Mouse (Mus musculus): ENCODE results near the gene Olfr1446. TPM values are rescaled to one million over a fixed set of nuclear protein-coding genes. Genes with fewer than 3 reads are reported as not detected.

Olfr1446 gene
- polyA plus RNA-seq (2014; fragmentation: Nextera tagmentation; extraction: Ambion mirVana), result not detected in 2 replicates

- Histone ChIP-seq H3K27me3 (replicated peaks; ENCODE audit: control insufficient read depth, insufficient read depth, low read length) (no peaks in the 10 kb centered on the region), H3K9ac (ENCODE audit: low read depth, low read length) (no peak within 1 kb of the TSS), H3K9me3 (ENCODE audit: control insufficient read depth, low read length) (no peaks in the 10 kb centered on the region), H3K27ac (ENCODE audit: low read depth, low read length) (no peak within 1 kb of the TSS), H3K4me2 (no peak within 1 kb of the TSS), H3K4me3 (ENCODE audit: low read depth, low read length) (no peak within 1 kb of the TSS), H3K4me1 (replicated peaks; ENCODE audit: control insufficient read depth, insufficient read depth, low read length) (no peaks in the 10 kb centered on the region), H3K36me3 (ENCODE audit: control insufficient read depth, insufficient read depth, low read length) (no peaks in the 10 kb centered on the region)
- no peak for ATAC-seq (replicated peaks; ENCODE audit: low FRiP score)
- no peak for DNase-seq (ENCODE audit: low spot score)
- 57% methylated on average over 1 of the region's 1 CpGs for WGBS
These were observed at the start of gene Olfr1446 for GRCm38 (mm10) chr19:12893424-12893823. TSS of gene Olfr1446 (minus strand) at chr19:12893524.

DNA sequence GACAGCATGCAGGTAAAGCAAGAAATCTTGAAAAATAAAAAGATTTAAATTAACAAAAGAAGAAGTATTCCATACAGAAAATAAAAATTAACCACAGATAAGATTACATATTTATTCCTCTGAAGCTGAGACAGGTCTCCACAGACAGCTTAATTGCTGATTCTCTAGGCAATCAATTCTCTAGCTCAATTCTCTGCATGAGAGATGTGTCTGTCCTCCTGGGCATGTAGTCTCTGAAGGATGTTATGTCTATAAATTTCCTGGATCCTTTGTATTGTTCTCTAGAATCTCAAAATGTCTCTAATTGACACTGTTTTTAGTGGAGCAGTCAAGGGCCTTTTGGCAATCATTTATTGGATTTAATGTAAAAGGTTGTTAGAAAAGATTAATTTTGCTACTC lies 37.2 kb upstream of the Olfr1446 start, which contains the start of gene Olfr1449:
Olfr1449 (plus strand) TSS at position 301 of the 400 bp plus-strand sequence.
- Histone ChIP-seq H3K4me1 (replicated peaks; ENCODE audit: control insufficient read depth, insufficient read depth, low read length) (no peaks in the 10 kb centered on the region), H3K9ac (ENCODE audit: low read depth, low read length) (no peak within 1 kb of the TSS), H3K4me2 (no peak within 1 kb of the TSS), H3K4me3 (ENCODE audit: low read depth, low read length) (no peak within 1 kb of the TSS), H3K9me3 (ENCODE audit: control insufficient read depth, low read length) (no peaks in the 10 kb centered on the region), H3K27ac (ENCODE audit: low read depth, low read length) (no peak within 1 kb of the TSS), H3K27me3 (replicated peaks; ENCODE audit: control insufficient read depth, insufficient read depth, low read length) (no peaks in the 10 kb centered on the region), H3K36me3 (ENCODE audit: control insufficient read depth, insufficient read depth, low read length) (no peaks in the 10 kb centered on the region)
- ATAC-seq (replicated peaks; ENCODE audit: low FRiP score), result no peak
- DNase-seq (ENCODE audit: low spot score), result no peak

DNA sequence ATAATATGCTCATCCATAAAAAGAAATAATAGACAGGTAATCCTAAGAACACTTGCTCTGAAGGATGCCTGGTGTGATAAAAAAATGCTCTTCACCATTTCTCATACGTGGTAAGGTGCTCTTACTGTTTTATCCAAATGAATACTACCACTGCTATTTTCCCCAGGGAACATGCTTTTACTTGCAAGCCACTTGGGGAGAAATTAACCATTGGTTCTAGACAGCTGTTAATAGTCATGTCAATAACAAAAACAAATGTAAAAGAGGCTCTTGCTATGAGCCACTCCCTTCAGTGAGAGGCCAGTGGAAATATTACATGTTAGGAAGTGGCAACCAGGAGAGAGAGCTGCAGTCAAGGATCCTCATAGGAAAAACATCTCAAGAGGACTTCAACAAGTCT lies 31.0 kb upstream of the Olfr1446 start, which contains the start of gene Olfr1448:
Olfr1448 (minus strand) TSS at position 101 of the 400 bp plus-strand sequence.
- DNase-seq (ENCODE audit: low spot score) (no peak), ATAC-seq (replicated peaks; ENCODE audit: low FRiP score) (no peak)
- no peaks in the 10 kb centered on the region for H3K27me3 ChIP-seq (replicated peaks; ENCODE audit: control insufficient read depth, insufficient read depth, low read length)
- no peaks in the 10 kb centered on the region for H3K36me3 ChIP-seq (ENCODE audit: control insufficient read depth, insufficient read depth, low read length)
- no peaks in the 10 kb centered on the region for H3K4me1 ChIP-seq (replicated peaks; ENCODE audit: control insufficient read depth, insufficient read depth, low read length)
- H3K9me3 ChIP-seq (ENCODE audit: control insufficient read depth, low read length), result no peaks in the 10 kb centered on the region
- H3K27ac ChIP-seq (ENCODE audit: low read depth, low read length), result no peak within 1 kb of the TSS
- WGBS, result 65% methylated on average over 1 of the region's 1 CpGs
- H3K9ac ChIP-seq (ENCODE audit: low read depth, low read length), result no peak within 1 kb of the TSS
- H3K4me3 ChIP-seq (ENCODE audit: low read depth, low read length), result no peak within 1 kb of the TSS
- no peak within 1 kb of the TSS for H3K4me2 ChIP-seq

DNA sequence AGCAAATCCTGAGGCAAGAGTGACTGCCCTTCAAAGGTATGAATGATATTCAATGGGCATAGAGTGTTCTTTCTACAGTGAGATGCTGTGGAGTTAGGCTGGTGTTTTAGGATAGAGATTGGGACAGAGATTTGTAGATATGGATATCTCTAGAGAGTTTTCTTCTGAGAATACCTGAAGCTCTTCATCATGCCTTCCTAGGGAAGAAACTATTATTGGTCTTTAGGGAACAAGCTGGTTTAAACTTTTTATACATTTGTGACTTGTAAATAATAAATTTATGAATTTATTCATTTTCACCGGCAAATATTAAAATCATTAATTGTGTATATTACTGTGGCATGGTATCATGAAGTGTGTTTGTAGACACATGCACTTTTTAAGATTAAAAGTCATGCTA lies 10.3 kb upstream of the Olfr1446 start, which contains the start of gene Olfr1447:
Olfr1447 (minus strand) TSS at position 101 of the 400 bp plus-strand sequence.
- 75% methylated on average over 1 of the region's 1 CpGs for WGBS
- H3K9ac ChIP-seq (ENCODE audit: low read depth, low read length), result no peak within 1 kb of the TSS
- H3K36me3 ChIP-seq (ENCODE audit: control insufficient read depth, insufficient read depth, low read length), result no peaks in the 10 kb centered on the region
- no peaks in the 10 kb centered on the region for H3K9me3 ChIP-seq (ENCODE audit: control insufficient read depth, low read length)
- H3K27me3 ChIP-seq (replicated peaks; ENCODE audit: control insufficient read depth, insufficient read depth, low read length), result no peaks in the 10 kb centered on the region
- no peak within 1 kb of the TSS for H3K27ac ChIP-seq (ENCODE audit: low read depth, low read length)
- H3K4me1 ChIP-seq (replicated peaks; ENCODE audit: control insufficient read depth, insufficient read depth, low read length), result no peaks in the 10 kb centered on the region
- DNase-seq (ENCODE audit: low spot score) (no peak), ATAC-seq (replicated peaks; ENCODE audit: low FRiP score) (no peak)
- H3K4me2 ChIP-seq, result no peak within 1 kb of the TSS
- no peak within 1 kb of the TSS for H3K4me3 ChIP-seq (ENCODE audit: low read depth, low read length)

DNA sequence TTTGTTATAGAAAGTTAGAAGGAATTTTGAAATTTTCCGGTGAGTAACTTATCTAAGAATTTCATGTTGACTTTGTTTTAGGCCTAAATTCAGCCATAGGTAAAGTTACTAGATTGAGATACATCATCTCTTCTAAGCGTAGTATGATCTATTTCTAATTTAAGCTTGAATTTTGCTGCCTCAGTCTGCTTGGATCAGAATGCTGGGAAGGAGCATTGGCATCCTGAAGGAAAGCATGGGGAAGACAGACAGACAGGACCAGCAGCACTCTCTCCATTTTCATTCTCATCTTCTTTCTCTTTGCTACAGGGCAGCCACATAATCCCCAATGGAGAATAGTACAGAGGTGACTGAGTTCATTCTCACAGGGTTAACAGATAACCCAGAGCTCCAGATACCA lies 9.8 kb downstream of the Olfr1446 start, which contains the start of gene Olfr1445:
Olfr1445 (plus strand) TSS at position 301 of the 400 bp plus-strand sequence.
- no peaks in the 10 kb centered on the region for H3K4me1 ChIP-seq (replicated peaks; ENCODE audit: control insufficient read depth, insufficient read depth, low read length)
- H3K4me2 ChIP-seq, result no peak within 1 kb of the TSS
- H3K27ac ChIP-seq (ENCODE audit: low read depth, low read length), result no peak within 1 kb of the TSS
- no peaks in the 10 kb centered on the region for H3K27me3 ChIP-seq (replicated peaks; ENCODE audit: control insufficient read depth, insufficient read depth, low read length)
- WGBS, result 80% methylated on average over 2 of the region's 2 CpGs
- no peaks in the 10 kb centered on the region for H3K9me3 ChIP-seq (ENCODE audit: control insufficient read depth, low read length)
- no peak within 1 kb of the TSS for H3K4me3 ChIP-seq (ENCODE audit: low read depth, low read length)
- H3K36me3 ChIP-seq (ENCODE audit: control insufficient read depth, insufficient read depth, low read length), result no peaks in the 10 kb centered on the region
- no peak for ATAC-seq (replicated peaks; ENCODE audit: low FRiP score)
- DNase-seq (ENCODE audit: low spot score), result no peak
- H3K9ac ChIP-seq (ENCODE audit: low read depth, low read length), result no peak within 1 kb of the TSS

DNA sequence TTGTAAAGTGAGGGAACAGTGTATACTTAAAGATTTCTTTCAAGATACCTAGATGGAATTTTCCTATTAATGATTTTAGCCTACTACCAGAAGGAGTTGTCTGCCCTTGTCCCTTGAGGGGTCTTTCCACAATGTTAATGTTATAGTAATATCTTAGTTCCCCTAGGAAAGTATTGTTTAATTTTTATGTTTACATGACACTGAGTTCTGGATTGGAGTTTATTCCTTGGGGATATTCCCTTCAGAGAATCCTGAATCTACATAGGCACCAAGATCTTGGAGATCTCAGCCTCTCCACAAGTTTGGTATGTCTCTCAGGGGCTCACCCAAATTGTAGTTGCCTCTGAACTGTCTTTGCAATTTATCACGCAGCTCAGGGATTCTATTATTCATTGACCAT lies 36.3 kb downstream of the Olfr1446 start, which contains the start of gene Olfr1444:
Olfr1444 (plus strand) TSS at position 301 of the 400 bp plus-strand sequence.
- Histone ChIP-seq H3K4me1 (replicated peaks; ENCODE audit: control insufficient read depth, insufficient read depth, low read length) (no peaks in the 10 kb centered on the region), H3K9me3 (ENCODE audit: control insufficient read depth, low read length) (no peaks in the 10 kb centered on the region), H3K36me3 (ENCODE audit: control insufficient read depth, insufficient read depth, low read length) (no peaks in the 10 kb centered on the region), H3K4me2 (no peak within 1 kb of the TSS), H3K4me3 (ENCODE audit: low read depth, low read length) (no peak within 1 kb of the TSS), H3K9ac (ENCODE audit: low read depth, low read length) (no peak within 1 kb of the TSS), H3K27ac (ENCODE audit: low read depth, low read length) (no peak within 1 kb of the TSS), H3K27me3 (replicated peaks; ENCODE audit: control insufficient read depth, insufficient read depth, low read length) (no peaks in the 10 kb centered on the region)
- DNase-seq (ENCODE audit: low spot score) (no peak), ATAC-seq (replicated peaks; ENCODE audit: low FRiP score) (no peak)
- WGBS, result 54% methylated on average over 1 of the region's 1 CpGs

DNA sequence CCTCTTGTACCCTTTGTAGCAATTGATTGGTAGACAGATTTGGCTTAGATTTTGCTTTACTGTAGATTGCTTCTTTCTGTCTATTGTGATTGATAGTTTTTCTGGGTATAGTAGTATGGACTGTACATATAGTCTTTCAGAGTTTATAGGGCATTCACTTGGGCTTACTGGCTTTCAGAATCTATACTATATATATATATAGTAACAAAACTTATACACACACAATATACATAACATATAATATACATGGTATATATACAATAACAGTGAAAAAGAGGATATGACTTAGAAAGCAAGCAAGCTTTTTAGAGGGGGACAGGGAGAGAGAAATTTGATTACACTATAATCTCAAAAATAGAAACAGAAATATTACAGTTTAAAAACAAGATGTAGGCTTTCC lies 46.9 kb downstream of the Olfr1446 start, which contains the start of gene Gm5244:
Gm5244 (plus strand) TSS at position 301 of the 400 bp plus-strand sequence.
- Histone ChIP-seq H3K4me2 (no peak within 1 kb of the TSS), H3K36me3 (ENCODE audit: control insufficient read depth, insufficient read depth, low read length) (no peaks in the 10 kb centered on the region), H3K4me1 (replicated peaks; ENCODE audit: control insufficient read depth, insufficient read depth, low read length) (no peaks in the 10 kb centered on the region), H3K9me3 (ENCODE audit: control insufficient read depth, low read length) (no peaks in the 10 kb centered on the region), H3K9ac (ENCODE audit: low read depth, low read length) (no peak within 1 kb of the TSS), H3K27ac (ENCODE audit: low read depth, low read length) (no peak within 1 kb of the TSS), H3K27me3 (replicated peaks; ENCODE audit: control insufficient read depth, insufficient read depth, low read length) (no peaks in the 10 kb centered on the region), H3K4me3 (ENCODE audit: low read depth, low read length) (no peak within 1 kb of the TSS)
- ATAC-seq (replicated peaks; ENCODE audit: low FRiP score), result no peak
- no peak for DNase-seq (ENCODE audit: low spot score)

DNA sequence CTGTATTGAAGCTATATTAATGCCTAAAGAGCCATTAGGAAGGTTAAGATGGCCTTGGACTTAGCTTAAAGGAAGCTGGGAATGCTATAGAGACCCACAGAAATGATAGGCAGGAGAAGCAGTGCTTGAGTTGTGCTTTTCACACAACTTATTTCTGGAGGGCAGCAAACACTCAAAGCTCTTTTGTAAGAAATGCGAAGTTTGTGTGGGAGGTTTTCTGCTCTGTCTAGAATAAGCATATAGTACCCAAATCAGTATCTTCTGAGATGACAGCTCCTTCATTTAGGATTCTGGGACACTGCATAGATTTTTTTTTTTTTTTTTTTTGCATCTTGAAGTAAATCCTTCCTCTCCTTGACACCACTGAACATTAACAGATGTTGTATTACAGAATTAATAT lies 54.8 kb downstream of the Olfr1446 start:
- no peaks in the 10 kb centered on the region for H3K9me3 ChIP-seq (ENCODE audit: control insufficient read depth, low read length)

More for the DNA sequence above, 54.8 kb downstream of the Olfr1446 start:
- DNase-seq (ENCODE audit: low spot score) (no peak), ATAC-seq (replicated peaks; ENCODE audit: low FRiP score) (no peak)
- no peaks in the 10 kb centered on the region for H3K4me1 ChIP-seq (replicated peaks; ENCODE audit: control insufficient read depth, insufficient read depth, low read length)
- H3K4me3 ChIP-seq (ENCODE audit: low read depth, low read length), result no peak overlapping the region
- no peak overlapping the region for H3K9ac ChIP-seq (ENCODE audit: low read depth, low read length)
- H3K4me2 ChIP-seq, result no peak overlapping the region
- H3K27ac ChIP-seq (ENCODE audit: low read depth, low read length), result no peak overlapping the region
- 76% methylated on average over 1 of the region's 1 CpGs for WGBS
- no peaks in the 10 kb centered on the region for H3K36me3 ChIP-seq (ENCODE audit: control insufficient read depth, insufficient read depth, low read length)
- no peaks in the 10 kb centered on the region for H3K27me3 ChIP-seq (replicated peaks; ENCODE audit: control insufficient read depth, insufficient read depth, low read length)

Measured in liver, embryonic 11.5 days (tissue).